Mouse (Mus musculus): ENCODE measurements around the gene Olfr558. TPM values are rescaled to one million over a fixed set of nuclear protein-coding genes. Genes with fewer than 3 reads are reported as not detected.

Gene Olfr558
- polyA plus RNA-seq, 1 experiment from 2014 or later: not detected

DNA sequence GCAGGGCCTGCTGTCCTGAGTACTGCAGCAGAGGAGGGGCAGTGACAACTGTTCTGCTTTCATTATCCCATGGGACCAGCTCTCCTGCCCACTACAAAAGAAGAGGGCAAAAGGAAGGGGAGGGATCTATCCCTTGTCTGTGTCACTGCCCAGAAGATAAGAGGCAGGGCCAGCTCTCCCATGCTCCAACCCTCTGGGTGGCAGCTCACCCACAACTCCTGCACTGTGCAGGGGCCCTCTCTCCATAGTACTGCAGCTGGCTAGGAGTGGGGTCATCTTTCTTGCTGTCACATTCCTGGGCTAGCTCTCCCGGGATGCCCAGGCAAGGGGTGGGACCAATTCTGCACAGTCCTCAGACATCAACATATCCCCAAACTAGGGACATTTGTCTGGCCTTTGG, 31.8 kb downstream of the Olfr558 start:
- Histone ChIP-seq H3K9me3 (replicated peaks) (no peaks in the 10 kb centered on the region), H3K4me1 (replicated peaks) (no peaks in the 10 kb centered on the region), H3K9ac (no peak overlapping the region), H3K27me3 (no peaks in the 10 kb centered on the region), H3K4me2 (no peak overlapping the region), H3K27ac (replicated peaks) (no peak overlapping the region), H3K4me3 (replicated peaks) (no peak overlapping the region), H3K36me3 (replicated peaks) (no peaks in the 10 kb centered on the region)
- 53% methylated on average over 1 of the region's 1 CpGs for WGBS (ENCODE audit: insufficient replicate concordance)
- ATAC-seq (ENCODE audit: insufficient read depth): no peak

DNA sequence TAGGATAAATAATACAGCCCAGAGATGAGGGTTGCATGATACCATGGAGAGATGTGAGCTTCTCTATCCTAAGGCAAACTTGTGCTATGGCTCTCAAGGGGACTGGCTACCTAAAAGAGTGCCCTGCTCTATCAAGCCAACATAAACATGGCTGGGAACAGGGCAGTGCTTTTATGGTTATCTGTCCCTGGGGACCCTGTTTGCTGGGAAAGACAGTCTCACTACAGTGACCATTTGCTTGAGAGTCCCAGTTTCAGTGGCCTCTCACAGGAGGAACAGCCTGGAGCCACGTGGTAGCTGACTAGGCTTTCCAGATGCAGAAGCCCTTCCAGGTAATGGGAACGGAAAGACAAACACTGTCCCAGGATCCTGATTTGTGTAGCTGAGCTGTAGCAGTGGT, 35.7 kb downstream of the Olfr558 start:
- no peaks in the 10 kb centered on the region for H3K4me1 ChIP-seq (replicated peaks)
- H3K4me3 ChIP-seq (replicated peaks): no peak overlapping the region
- no peaks in the 10 kb centered on the region for H3K27me3 ChIP-seq
- no peak overlapping the region for H3K27ac ChIP-seq (replicated peaks)
- H3K9ac ChIP-seq: no peak overlapping the region
- H3K4me2 ChIP-seq: no peak overlapping the region
- H3K9me3 ChIP-seq (replicated peaks): no peaks in the 10 kb centered on the region
- 37% methylated on average over 2 of the region's 2 CpGs for WGBS (ENCODE audit: insufficient replicate concordance)
- ATAC-seq (ENCODE audit: insufficient read depth): no peak
- no peaks in the 10 kb centered on the region for H3K36me3 ChIP-seq (replicated peaks)

DNA sequence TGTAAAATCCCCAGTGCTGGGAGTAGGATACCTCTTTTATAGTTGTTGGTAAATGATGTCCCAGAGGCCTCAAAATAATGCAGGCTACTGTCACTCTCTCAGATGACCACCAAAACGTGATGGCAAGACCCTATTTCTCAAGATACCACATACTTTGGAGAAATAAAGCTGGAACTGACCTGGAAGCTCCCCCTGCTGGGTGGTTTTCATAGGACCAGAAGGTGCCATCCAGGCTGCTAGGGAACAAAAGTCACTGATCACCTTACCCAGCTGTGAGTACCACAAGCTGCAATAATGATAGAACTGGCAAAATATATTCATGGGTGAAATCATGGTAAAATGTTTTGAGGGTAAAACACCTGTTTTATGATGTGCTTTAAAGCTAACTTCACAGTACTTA, 50.1 kb downstream of the Olfr558 start:
- Histone ChIP-seq H3K27ac (replicated peaks) (no peak overlapping the region), H3K4me2 (no peak overlapping the region), H3K4me1 (replicated peaks) (no peaks in the 10 kb centered on the region), H3K9ac (no peak overlapping the region), H3K9me3 (replicated peaks) (no peaks in the 10 kb centered on the region), H3K27me3 (no peaks in the 10 kb centered on the region), H3K36me3 (replicated peaks) (no peaks in the 10 kb centered on the region), H3K4me3 (replicated peaks) (no peak overlapping the region)
- ATAC-seq (ENCODE audit: insufficient read depth): no peak
- WGBS (ENCODE audit: insufficient replicate concordance): 16% methylated on average over 1 of the region's 1 CpGs

DNA sequence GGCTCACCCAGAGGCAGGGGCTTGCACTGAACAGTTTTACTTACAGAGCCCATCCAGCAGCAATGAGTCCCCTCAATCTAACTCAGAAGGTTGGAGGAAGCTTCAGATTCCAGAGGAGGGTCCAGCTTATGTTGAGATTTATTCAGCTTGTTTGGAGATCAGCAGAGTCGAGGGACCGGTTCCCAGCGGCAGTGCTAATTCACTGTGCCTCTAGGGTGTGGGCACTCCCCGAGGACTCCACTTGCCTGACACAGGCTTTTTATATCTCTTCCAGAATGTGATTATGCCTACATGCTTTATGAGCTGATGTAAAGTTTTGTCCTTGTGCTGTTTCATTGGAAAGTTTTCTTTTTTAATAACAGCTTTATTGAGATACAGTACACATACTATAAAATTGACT, 57.3 kb downstream of the Olfr558 start, which contains the start of the genes Olfr560 and Olfr78:
Gene Olfr560 (minus strand): TSS at position 101 of the 400 bp plus-strand sequence.
Gene Olfr78 (minus strand): TSS at position 206 of the 400 bp plus-strand sequence.
- Histone ChIP-seq H3K4me3 (replicated peaks) (no peak within 1 kb of the TSS), H3K4me1 (replicated peaks) (no peaks in the 10 kb centered on the region), H3K4me2 (no peak within 1 kb of the TSS), H3K9me3 (replicated peaks) (no peaks in the 10 kb centered on the region), H3K36me3 (replicated peaks) (no peaks in the 10 kb centered on the region), H3K9ac (no peak within 1 kb of the TSS), H3K27ac (replicated peaks) (no peak within 1 kb of the TSS), H3K27me3 (no peaks in the 10 kb centered on the region)
- 57% methylated on average over 4 of the region's 4 CpGs for WGBS (ENCODE audit: insufficient replicate concordance)
- no peak for ATAC-seq (ENCODE audit: insufficient read depth)

Other genes with a start within 250 kb of the Olfr558 start
- 0.23 and 0.46 TPM in 2 replicates for gene Olfr543, start 220.5 kb upstream of the Olfr558 start, polyA plus RNA-seq (2015; fragmentation: Nextera tagmentation; extraction: Ambion mirVana)
- 0.07 TPM in 2 replicates for gene Olfr544, start 213.9 kb upstream of the Olfr558 start, polyA plus RNA-seq (2015; fragmentation: Nextera tagmentation; extraction: Ambion mirVana)
- gene Olfr545, start 202.6 kb upstream of the Olfr558 start, polyA plus RNA-seq (2015; fragmentation: Nextera tagmentation; extraction: Ambion mirVana): not detected in 2 replicates
- gene Olfr547, start 167.5 kb upstream of the Olfr558 start, polyA plus RNA-seq (2015; fragmentation: Nextera tagmentation; extraction: Ambion mirVana): not detected in 2 replicates
- not detected in 2 replicates for gene Olfr548-ps1, start 161.3 kb upstream of the Olfr558 start, polyA plus RNA-seq (2015; fragmentation: Nextera tagmentation; extraction: Ambion mirVana)
- not detected in 2 replicates for gene Olfr549, start 152.3 kb upstream of the Olfr558 start, polyA plus RNA-seq (2015; fragmentation: Nextera tagmentation; extraction: Ambion mirVana)
- gene Trim21, start 136.7 kb upstream of the Olfr558 start, polyA plus RNA-seq (2015; fragmentation: Nextera tagmentation; extraction: Ambion mirVana): 0.44 and 0.62 TPM in 2 replicates
- gene Olfr550, start 130.8 kb upstream of the Olfr558 start, polyA plus RNA-seq (2015; fragmentation: Nextera tagmentation; extraction: Ambion mirVana): not detected in 2 replicates
- not detected in 2 replicates for gene Olfr551, start 110.3 kb upstream of the Olfr558 start, polyA plus RNA-seq (2015; fragmentation: Nextera tagmentation; extraction: Ambion mirVana)
- not detected in 2 replicates for gene Olfr552, start 104.4 kb upstream of the Olfr558 start, polyA plus RNA-seq (2015; fragmentation: Nextera tagmentation; extraction: Ambion mirVana)
- gene Olfr553, start 84.0 kb upstream of the Olfr558 start, polyA plus RNA-seq (2015; fragmentation: Nextera tagmentation; extraction: Ambion mirVana): not detected in 2 replicates
- gene Olfr554, start 63.8 kb upstream of the Olfr558 start, polyA plus RNA-seq (2015; fragmentation: Nextera tagmentation; extraction: Ambion mirVana): not detected in 2 replicates
- not detected in 2 replicates for gene Olfr555, start 43.4 kb upstream of the Olfr558 start, polyA plus RNA-seq (2015; fragmentation: Nextera tagmentation; extraction: Ambion mirVana)
- gene Olfr556, start 37.3 kb upstream of the Olfr558 start, polyA plus RNA-seq (2015; fragmentation: Nextera tagmentation; extraction: Ambion mirVana): not detected in 2 replicates
- gene Trim68, start 14.9 kb upstream of the Olfr558 start, polyA plus RNA-seq (2015; fragmentation: Nextera tagmentation; extraction: Ambion mirVana): 1.5 TPM in 2 replicates
- gene Olfr557, start 6.3 kb upstream of the Olfr558 start, polyA plus RNA-seq (2015; fragmentation: Nextera tagmentation; extraction: Ambion mirVana): not detected in 2 replicates
- not detected in 2 replicates for gene Olfr33, start 16.9 kb downstream of the Olfr558 start, polyA plus RNA-seq (2015; fragmentation: Nextera tagmentation; extraction: Ambion mirVana)
- not detected in 2 replicates for gene Olfr559, start 25.3 kb downstream of the Olfr558 start, polyA plus RNA-seq (2015; fragmentation: Nextera tagmentation; extraction: Ambion mirVana)
- gene Olfr560, start 57.2 kb downstream of the Olfr558 start, polyA plus RNA-seq (2015; fragmentation: Nextera tagmentation; extraction: Ambion mirVana): not detected in 2 replicates
- not detected in 2 replicates for gene Olfr78, start 57.3 kb downstream of the Olfr558 start, polyA plus RNA-seq (2015; fragmentation: Nextera tagmentation; extraction: Ambion mirVana)
- not detected in 2 replicates for gene Olfr561, start 69.0 kb downstream of the Olfr558 start, polyA plus RNA-seq (2015; fragmentation: Nextera tagmentation; extraction: Ambion mirVana)
- not detected in 2 replicates for gene Olfr564, start 101.3 kb downstream of the Olfr558 start, polyA plus RNA-seq (2015; fragmentation: Nextera tagmentation; extraction: Ambion mirVana)
- gene Olfr566, start 156.6 kb downstream of the Olfr558 start, polyA plus RNA-seq (2015; fragmentation: Nextera tagmentation; extraction: Ambion mirVana): not detected in 2 replicates
- not detected in 2 replicates for gene Olfr568, start 174.9 kb downstream of the Olfr558 start, polyA plus RNA-seq (2015; fragmentation: Nextera tagmentation; extraction: Ambion mirVana)
- gene Olfr569, start 188.7 kb downstream of the Olfr558 start, polyA plus RNA-seq (2015; fragmentation: Nextera tagmentation; extraction: Ambion mirVana): not detected in 2 replicates
- gene Olfr570, start 192.4 kb downstream of the Olfr558 start, polyA plus RNA-seq (2015; fragmentation: Nextera tagmentation; extraction: Ambion mirVana): not detected in 2 replicates
- not detected in 2 replicates for gene Olfr571, start 215.3 kb downstream of the Olfr558 start, polyA plus RNA-seq (2015; fragmentation: Nextera tagmentation; extraction: Ambion mirVana)
- gene Olfr572, start 222.2 kb downstream of the Olfr558 start, polyA plus RNA-seq (2015; fragmentation: Nextera tagmentation; extraction: Ambion mirVana): not detected in 2 replicates
- gene Olfr573-ps1, start 240.4 kb downstream of the Olfr558 start, polyA plus RNA-seq (2015; fragmentation: Nextera tagmentation; extraction: Ambion mirVana): not detected in 2 replicates
- gene Olfr574, start 246.3 kb downstream of the Olfr558 start, polyA plus RNA-seq (2015; fragmentation: Nextera tagmentation; extraction: Ambion mirVana): not detected in 2 replicates

All from liver, embryonic 15.5 days (tissue).